Mouse (Mus musculus): ENCODE data around the gene Upf3b. TPM values are rescaled to one million over a fixed set of nuclear protein-coding genes. Genes with fewer than 3 reads are reported as not detected.

Upf3b gene
- polyA plus RNA-seq, 1 experiment from 2014 or later = 8.9 TPM

- peaks cover 50% of the 10 kb centered on the region for H3K27me3 ChIP-seq (ENCODE audit: control insufficient read depth, insufficient read depth, low read depth, low read length)
These were observed 61.0 kb downstream of the Upf3b start for GRCm38 (mm10) chrX:37048890-37049823.

GRCm38 (mm10) chrX:37048066-37048889 lies 61.8 kb downstream of the Upf3b start, which contains the start of gene Sowahd:
Gene Sowahd (plus strand): TSS chrX:37048845.
- Histone ChIP-seq H3K27ac (ENCODE audit: low read length) (no peak within 1 kb of the TSS), H3K27me3 (ENCODE audit: control insufficient read depth, insufficient read depth, low read depth, low read length) (peaks cover 50% of the 10 kb centered on the region), H3K4me1 (ENCODE audit: control insufficient read depth, low read depth, low read length) (no peaks in the 10 kb centered on the region), H3K9me3 (replicated peaks; ENCODE audit: control insufficient read depth, low read length) (no peaks in the 10 kb centered on the region), H3K9ac (ENCODE audit: low read depth, low read length) (no peak within 1 kb of the TSS), H3K4me3 (ENCODE audit: low read depth, low read length) (peak within 1 kb of the TSS; percentile 40), H3K36me3 (ENCODE audit: control insufficient read depth, insufficient read depth) (no peaks in the 10 kb centered on the region), H3K4me2 (ENCODE audit: low read depth, low read length) (peak within 1 kb of the TSS; percentile 41)
- WGBS (ENCODE audit: insufficient replicate concordance) = 15% methylated on average over 33 of the region's 38 CpGs
- no peak for ATAC-seq (ENCODE audit: low read depth)

More at GRCm38 (mm10) chrX:37048890-37049823, 61.0 kb downstream of the Upf3b start:
- no peak overlapping the region for H3K27ac ChIP-seq (ENCODE audit: low read length)
- H3K4me3 ChIP-seq (ENCODE audit: low read depth, low read length) = peak overlapping the region; percentile 40
- no peaks in the 10 kb centered on the region for H3K4me1 ChIP-seq (ENCODE audit: control insufficient read depth, low read depth, low read length)
- H3K36me3 ChIP-seq (ENCODE audit: control insufficient read depth, insufficient read depth) = no peaks in the 10 kb centered on the region
- no peak overlapping the region for H3K9ac ChIP-seq (ENCODE audit: low read depth, low read length)
- H3K9me3 ChIP-seq (replicated peaks; ENCODE audit: control insufficient read depth, low read length) = no peaks in the 10 kb centered on the region
- no peak for ATAC-seq (ENCODE audit: low read depth)
- peak overlapping the region; percentile 41 for H3K4me2 ChIP-seq (ENCODE audit: low read depth, low read length)
- WGBS (ENCODE audit: insufficient replicate concordance) = 16% methylated on average over 66 of the region's 70 CpGs

- ATAC-seq (ENCODE audit: low read depth) = no peak
- H3K4me3 ChIP-seq (ENCODE audit: low read depth, low read length) = no peak overlapping the region
- no peaks in the 10 kb centered on the region for H3K4me1 ChIP-seq (ENCODE audit: control insufficient read depth, low read depth, low read length)
- H3K9me3 ChIP-seq (replicated peaks; ENCODE audit: control insufficient read depth, low read length) = no peaks in the 10 kb centered on the region
- no peak overlapping the region for H3K9ac ChIP-seq (ENCODE audit: low read depth, low read length)
- 17% methylated on average over 9 of the region's 9 CpGs for WGBS (ENCODE audit: insufficient replicate concordance)
- no peak overlapping the region for H3K27ac ChIP-seq (ENCODE audit: low read length)
- no peaks in the 10 kb centered on the region for H3K36me3 ChIP-seq (ENCODE audit: control insufficient read depth, insufficient read depth)
- H3K27me3 ChIP-seq (ENCODE audit: control insufficient read depth, insufficient read depth, low read depth, low read length) = peaks cover 6% of the 10 kb centered on the region
- no peak overlapping the region for H3K4me2 ChIP-seq (ENCODE audit: low read depth, low read length)
These were observed 67.4 kb downstream of the Upf3b start for GRCm38 (mm10) chrX:37042726-37043125.

Other genes starting within 250 kb of the Upf3b start
- gene Ube2a, start 236.4 kb downstream of the Upf3b start, polyA plus RNA-seq (2015; fragmentation: Nextera tagmentation; extraction: Ambion mirVana) = 61.6 and 65.5 TPM in 2 replicates
- 12.2 and 13.4 TPM in 2 replicates for gene C330007P06Rik, start 236.2 kb downstream of the Upf3b start, polyA plus RNA-seq (2015; fragmentation: Nextera tagmentation; extraction: Ambion mirVana)
- gene Nkrf, start 207.4 kb downstream of the Upf3b start, polyA plus RNA-seq (2015; fragmentation: Nextera tagmentation; extraction: Ambion mirVana) = 0.47 and 0.51 TPM in 2 replicates
- 4.0 and 4.3 TPM in 2 replicates for gene Sept6, start 118.5 kb downstream of the Upf3b start, polyA plus RNA-seq (2015; fragmentation: Nextera tagmentation; extraction: Ambion mirVana)
- not detected in 2 replicates for gene Sowahd, start 61.5 kb downstream of the Upf3b start, polyA plus RNA-seq (2015; fragmentation: Nextera tagmentation; extraction: Ambion mirVana)
- 281 and 327 TPM in 2 replicates for gene Rpl39, start 24.9 kb downstream of the Upf3b start, polyA plus RNA-seq (2015; fragmentation: Nextera tagmentation; extraction: Ambion mirVana)
- gene Nkap, start 16.5 kb upstream of the Upf3b start, polyA plus RNA-seq (2015; fragmentation: Nextera tagmentation; extraction: Ambion mirVana) = 5.1 and 5.4 TPM in 2 replicates
- 0.05 TPM in 1 of 2 replicates, not detected in the other for gene Akap14, start 58.5 kb upstream of the Upf3b start, polyA plus RNA-seq (2015; fragmentation: Nextera tagmentation; extraction: Ambion mirVana)
- 213 and 241 TPM in 2 replicates for gene Ndufa1, start 80.8 kb upstream of the Upf3b start, polyA plus RNA-seq (2015; fragmentation: Nextera tagmentation; extraction: Ambion mirVana)
- 2.2 and 2.4 TPM in 2 replicates for gene Rnf113a1, start 80.9 kb upstream of the Upf3b start, polyA plus RNA-seq (2015; fragmentation: Nextera tagmentation; extraction: Ambion mirVana)
- not detected in 2 replicates for gene Gm9, start 100.7 kb upstream of the Upf3b start, polyA plus RNA-seq (2015; fragmentation: Nextera tagmentation; extraction: Ambion mirVana)
- not detected in 2 replicates for gene Rhox1, start 111.9 kb upstream of the Upf3b start, polyA plus RNA-seq (2015; fragmentation: Nextera tagmentation; extraction: Ambion mirVana)
- not detected in 2 replicates for gene Rhox2a, start 134.7 kb upstream of the Upf3b start, polyA plus RNA-seq (2015; fragmentation: Nextera tagmentation; extraction: Ambion mirVana)
- gene Rhox3a, start 139.6 kb upstream of the Upf3b start, polyA plus RNA-seq (2015; fragmentation: Nextera tagmentation; extraction: Ambion mirVana) = not detected in 2 replicates
- gene Rhox4a, start 155.0 kb upstream of the Upf3b start, polyA plus RNA-seq (2015; fragmentation: Nextera tagmentation; extraction: Ambion mirVana) = not detected in 2 replicates

Measured in liver, embryonic 16.5 days (tissue).